Mouse (Mus musculus): ENCODE results near the gene Arhgap22.

- TF ChIP-seq POLR2A (IDR thresholded peaks at IDR 0.05; ENCODE audit: low read depth, low read length) (no peak), JUN (IDR thresholded peaks at IDR 0.05; ENCODE audit: insufficient read depth, low read depth, low read length) (peak; percentile 53), POLR2AphosphoS2 (IDR thresholded peaks at IDR 0.05; ENCODE audit: low read depth, low read length) (no peak), RAD21 (IDR thresholded peaks at IDR 0.05; ENCODE audit: low read depth, low read length) (no peak), MAFK (IDR thresholded peaks at IDR 0.05; ENCODE audit: insufficient replicate concordance, low read length) (no peak), JUND (conservative IDR thresholded peaks at IDR 0.05; ENCODE audit: low read depth, low read length) (peak; percentile 38; the same call in 1 of the 2 replicates), SIN3A (IDR thresholded peaks at IDR 0.05; ENCODE audit: low read length) (no peak)
These were observed 11.4 kb downstream of the Arhgap22 start for GRCm38 (mm10) chr14:33225235-33225634.

Measured in CH12.LX (cell line).